Mouse (Mus musculus): ENCODE measurements around the gene Atp5d.
A peak's percentile ranks its signal among the peaks of the same experiment; 100 is the strongest.

Gene Atp5d

DNA sequence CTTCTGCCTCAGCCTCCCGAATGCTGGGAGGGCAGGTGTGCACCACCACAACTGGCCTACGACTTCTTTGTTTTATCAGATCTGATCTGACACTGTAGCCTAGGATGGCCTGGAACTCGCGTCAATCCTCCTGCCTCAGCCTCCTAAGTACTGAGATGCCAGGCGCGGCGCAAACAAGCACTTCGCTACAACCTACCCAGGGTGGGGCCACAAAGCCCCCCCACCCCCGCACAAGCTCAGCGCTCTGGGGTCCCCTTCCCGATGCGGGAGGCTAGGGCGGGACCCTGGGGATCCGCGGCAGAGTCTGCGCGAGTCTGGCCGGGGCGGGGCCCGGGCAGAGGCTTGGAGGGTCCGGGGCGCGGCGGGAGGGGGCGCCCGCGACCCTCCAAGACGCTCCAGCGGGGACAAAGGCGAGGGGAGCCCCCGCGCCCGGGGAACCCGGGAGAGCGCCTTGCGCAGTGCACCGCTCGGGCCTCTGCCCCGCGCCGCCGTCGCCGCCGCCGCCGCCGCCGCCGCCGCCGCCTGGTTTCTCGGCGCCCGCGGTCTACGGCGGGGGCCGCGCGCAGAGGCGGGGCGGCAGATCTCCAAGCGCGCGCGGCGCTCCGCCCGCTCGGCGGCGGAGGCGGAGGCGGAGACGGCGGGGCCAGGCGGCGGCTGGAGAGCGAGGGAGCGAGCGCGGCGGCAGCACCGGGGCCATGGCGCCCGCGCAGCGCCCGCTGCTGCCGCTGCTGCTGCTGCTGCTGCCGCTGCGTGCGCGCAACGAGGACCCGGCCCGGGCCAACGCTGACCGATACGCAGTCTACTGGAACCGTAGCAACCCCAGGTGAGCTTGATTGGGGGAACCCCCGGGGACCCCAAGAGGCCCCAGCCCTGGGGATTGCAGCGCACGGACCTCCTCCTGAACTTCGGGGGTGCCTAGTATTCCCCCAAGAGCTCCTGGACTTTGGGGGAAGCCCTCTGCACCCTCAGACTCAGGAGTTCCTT, 40.9 kb downstream of the Atp5d start, which contains the start of gene Efna2:
TSS of gene Efna2 (plus strand) at position 415 of the 984 bp plus-strand sequence.
- Histone ChIP-seq H3K36me3 (ENCODE audit: insufficient read depth, low read length) (peaks cover 15% of the 10 kb centered on the region; the same call in 1 of the 2 replicates), H3K4me1 (replicated peaks; ENCODE audit: low read depth, low read length) (peaks cover 44% of the 10 kb centered on the region), H3K9me3 (ENCODE audit: low read length) (no peaks in the 10 kb centered on the region), H3K27me3 (ENCODE audit: insufficient read depth, low read length) (peaks cover 58% of the 10 kb centered on the region), H3K4me3 (replicated peaks; ENCODE audit: low read length) (peak within 1 kb of the TSS; percentile 82)
- TF ChIP-seq CTCF (conservative IDR thresholded peaks at IDR 0.05; ENCODE audit: low read length) (no peak), POU5F1 (IDR thresholded peaks at IDR 0.05; ENCODE audit: borderline replicate concordance, low read length) (no peak), NANOG (IDR thresholded peaks at IDR 0.05; ENCODE audit: borderline replicate concordance, low read length) (no peak)

- no peaks in the 10 kb centered on the region for H3K9me3 ChIP-seq (ENCODE audit: low read length)
- peaks cover 43% of the 10 kb centered on the region for H3K4me1 ChIP-seq (replicated peaks; ENCODE audit: low read depth, low read length)
- H3K27me3 ChIP-seq (ENCODE audit: insufficient read depth, low read length) = peaks cover 64% of the 10 kb centered on the region
- TF ChIP-seq NANOG (IDR thresholded peaks at IDR 0.05; ENCODE audit: borderline replicate concordance, low read length) (no peak), POU5F1 (IDR thresholded peaks at IDR 0.05; ENCODE audit: borderline replicate concordance, low read length) (no peak), CTCF (conservative IDR thresholded peaks at IDR 0.05; ENCODE audit: low read length) (no peak)
- peak overlapping the region; percentile 82 for H3K4me3 ChIP-seq (replicated peaks; ENCODE audit: low read length)
- H3K36me3 ChIP-seq (ENCODE audit: insufficient read depth, low read length) = peaks cover 10% of the 10 kb centered on the region; the same call in 1 of the 2 replicates
Measured at GRCm38 (mm10) chr10:80180288-80180687, 41.9 kb downstream of the Atp5d start.

DNA sequence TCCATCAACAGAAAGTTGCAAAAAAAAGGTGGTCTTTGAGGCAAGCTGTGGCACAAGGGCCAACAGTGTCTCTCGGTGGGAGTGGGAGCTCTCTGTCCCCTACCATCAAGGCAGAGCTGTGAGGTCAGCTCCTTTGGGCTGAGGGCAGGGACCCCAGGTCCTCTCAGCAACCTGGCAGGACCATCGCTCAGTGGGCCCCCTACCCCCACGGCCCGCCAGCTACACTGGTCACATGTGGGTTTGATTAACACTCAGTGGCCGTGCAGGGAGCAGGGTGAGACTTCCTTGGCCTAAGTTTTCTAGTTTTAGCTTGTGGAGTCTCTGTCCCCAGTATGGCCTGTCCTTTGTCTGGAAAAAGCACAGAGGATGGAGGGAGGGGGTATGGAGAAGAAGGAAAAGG, 42.4 kb downstream of the Atp5d start:
- Histone ChIP-seq H3K4me1 (replicated peaks; ENCODE audit: low read depth, low read length) (peaks cover 46% of the 10 kb centered on the region), H3K4me3 (replicated peaks; ENCODE audit: low read length) (no peak overlapping the region), H3K27me3 (ENCODE audit: insufficient read depth, low read length) (peaks cover 65% of the 10 kb centered on the region), H3K36me3 (ENCODE audit: insufficient read depth, low read length) (peaks cover 10% of the 10 kb centered on the region; the same call in 1 of the 2 replicates), H3K9me3 (ENCODE audit: low read length) (no peaks in the 10 kb centered on the region)
- TF ChIP-seq NANOG (IDR thresholded peaks at IDR 0.05; ENCODE audit: borderline replicate concordance, low read length) (no peak), POU5F1 (IDR thresholded peaks at IDR 0.05; ENCODE audit: borderline replicate concordance, low read length) (no peak), CTCF (conservative IDR thresholded peaks at IDR 0.05; ENCODE audit: low read length) (no peak)

GRCm38 (mm10) chr10:80182547-80182946, 44.1 kb downstream of the Atp5d start:
- Histone ChIP-seq H3K4me3 (replicated peaks; ENCODE audit: low read length) (peak overlapping the region; percentile 20; the same call in 1 of the 2 replicates), H3K4me1 (replicated peaks; ENCODE audit: low read depth, low read length) (peaks cover 62% of the 10 kb centered on the region), H3K27me3 (ENCODE audit: insufficient read depth, low read length) (peaks cover 78% of the 10 kb centered on the region), H3K36me3 (ENCODE audit: insufficient read depth, low read length) (no peaks in the 10 kb centered on the region), H3K9me3 (ENCODE audit: low read length) (no peaks in the 10 kb centered on the region)
- TF ChIP-seq POU5F1 (IDR thresholded peaks at IDR 0.05; ENCODE audit: borderline replicate concordance, low read length) (no peak), NANOG (IDR thresholded peaks at IDR 0.05; ENCODE audit: borderline replicate concordance, low read length) (no peak), CTCF (conservative IDR thresholded peaks at IDR 0.05; ENCODE audit: low read length) (no peak)

GRCm38 (mm10) chr10:80186649-80187048, 48.2 kb downstream of the Atp5d start:
- H3K4me3 ChIP-seq (replicated peaks; ENCODE audit: low read length) = peak overlapping the region; percentile 66
- 0 out of 2 replicates have a peak, but pooled peaks cover 7% of the 10 kb centered on the region for H3K36me3 ChIP-seq (ENCODE audit: insufficient read depth, low read length)
- peaks cover 54% of the 10 kb centered on the region for H3K4me1 ChIP-seq (replicated peaks; ENCODE audit: low read depth, low read length)
- TF ChIP-seq CTCF (conservative IDR thresholded peaks at IDR 0.05; ENCODE audit: low read length) (no peak), POU5F1 (IDR thresholded peaks at IDR 0.05; ENCODE audit: borderline replicate concordance, low read length) (no peak), NANOG (IDR thresholded peaks at IDR 0.05; ENCODE audit: borderline replicate concordance, low read length) (no peak)
- peaks cover 85% of the 10 kb centered on the region for H3K27me3 ChIP-seq (ENCODE audit: insufficient read depth, low read length)
- no peaks in the 10 kb centered on the region for H3K9me3 ChIP-seq (ENCODE audit: low read length)

- H3K27me3 ChIP-seq (ENCODE audit: insufficient read depth, low read length) = peaks cover 84% of the 10 kb centered on the region
- TF ChIP-seq POU5F1 (IDR thresholded peaks at IDR 0.05; ENCODE audit: borderline replicate concordance, low read length) (no peak), NANOG (IDR thresholded peaks at IDR 0.05; ENCODE audit: borderline replicate concordance, low read length) (no peak), CTCF (conservative IDR thresholded peaks at IDR 0.05; ENCODE audit: low read length) (no peak)
- 0 out of 2 replicates have a peak, but pooled peaks cover 7% of the 10 kb centered on the region for H3K36me3 ChIP-seq (ENCODE audit: insufficient read depth, low read length)
- H3K4me3 ChIP-seq (replicated peaks; ENCODE audit: low read length) = no peak overlapping the region
- peaks cover 57% of the 10 kb centered on the region for H3K4me1 ChIP-seq (replicated peaks; ENCODE audit: low read depth, low read length)
- H3K9me3 ChIP-seq (ENCODE audit: low read length) = no peaks in the 10 kb centered on the region
Measured at GRCm38 (mm10) chr10:80187739-80188138, 49.3 kb downstream of the Atp5d start.

DNA sequence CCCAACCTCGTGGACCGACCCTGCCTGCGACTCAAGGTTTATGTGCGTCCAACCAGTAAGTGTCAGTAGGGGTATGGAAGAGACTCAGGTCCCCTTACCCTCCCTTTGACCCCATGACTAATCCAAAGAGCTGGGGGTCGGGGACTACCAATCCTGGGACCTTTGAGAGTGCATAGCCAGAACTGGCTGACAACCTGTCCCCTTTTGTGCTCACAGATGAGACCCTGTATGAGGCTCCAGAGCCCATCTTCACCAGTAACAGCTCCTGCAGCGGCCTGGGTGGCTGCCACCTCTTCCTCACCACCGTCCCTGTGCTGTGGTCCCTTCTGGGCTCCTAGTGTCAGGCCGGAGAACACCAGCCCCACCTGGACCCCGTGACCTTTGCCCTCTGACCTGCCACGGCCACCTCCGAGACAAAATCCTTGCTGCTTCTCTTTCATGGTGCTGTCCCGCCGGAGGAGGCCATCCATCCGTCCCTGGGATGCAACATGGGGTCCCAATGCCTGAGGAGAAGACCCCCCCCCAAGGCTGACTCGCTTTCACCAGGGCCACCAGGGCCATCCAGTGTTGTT, 50.1 kb downstream of the Atp5d start:
- Histone ChIP-seq H3K9me3 (ENCODE audit: low read length) (no peaks in the 10 kb centered on the region), H3K4me3 (replicated peaks; ENCODE audit: low read length) (no peak overlapping the region), H3K4me1 (replicated peaks; ENCODE audit: low read depth, low read length) (peaks cover 65% of the 10 kb centered on the region), H3K36me3 (ENCODE audit: insufficient read depth, low read length) (0 out of 2 replicates have a peak, but pooled peaks cover 7% of the 10 kb centered on the region), H3K27me3 (ENCODE audit: insufficient read depth, low read length) (peaks cover 81% of the 10 kb centered on the region)
- TF ChIP-seq CTCF (conservative IDR thresholded peaks at IDR 0.05; ENCODE audit: low read length) (no peak), POU5F1 (IDR thresholded peaks at IDR 0.05; ENCODE audit: borderline replicate concordance, low read length) (no peak), NANOG (IDR thresholded peaks at IDR 0.05; ENCODE audit: borderline replicate concordance, low read length) (no peak)

DNA sequence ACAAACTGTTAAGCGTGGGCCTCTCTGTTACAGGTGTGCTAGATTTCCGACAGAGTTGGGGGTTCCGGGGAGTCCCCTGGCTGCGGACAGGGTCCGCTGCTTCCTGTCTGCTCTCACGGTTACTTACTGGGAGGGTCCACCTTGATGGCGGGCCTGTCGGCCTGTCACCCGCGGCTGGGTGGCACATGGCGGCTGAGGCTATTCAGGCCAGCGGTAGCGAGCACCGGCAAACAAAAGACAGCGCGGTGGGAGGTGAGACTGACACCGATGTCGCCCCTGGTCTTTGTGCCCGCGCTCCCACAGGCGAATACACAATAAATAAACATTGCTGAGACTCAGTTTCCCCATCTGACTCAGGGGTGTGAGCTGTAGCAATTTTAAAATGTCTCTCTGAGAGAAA, 51.6 kb downstream of the Atp5d start:
- H3K4me1 ChIP-seq (replicated peaks; ENCODE audit: low read depth, low read length) = peaks cover 72% of the 10 kb centered on the region
- no peaks in the 10 kb centered on the region for H3K9me3 ChIP-seq (ENCODE audit: low read length)
- TF ChIP-seq NANOG (IDR thresholded peaks at IDR 0.05; ENCODE audit: borderline replicate concordance, low read length) (no peak), POU5F1 (IDR thresholded peaks at IDR 0.05; ENCODE audit: borderline replicate concordance, low read length) (no peak), CTCF (conservative IDR thresholded peaks at IDR 0.05; ENCODE audit: low read length) (no peak)
- peaks cover 69% of the 10 kb centered on the region for H3K27me3 ChIP-seq (ENCODE audit: insufficient read depth, low read length)
- H3K36me3 ChIP-seq (ENCODE audit: insufficient read depth, low read length) = 0 out of 2 replicates have a peak, but pooled peaks cover 7% of the 10 kb centered on the region
- peak overlapping the region; percentile 76 for H3K4me3 ChIP-seq (replicated peaks; ENCODE audit: low read length)

All from E14TG2a.4 (cell line).